In genomic region chr2:144330960-144331371, GRCm38 (mm10) we compare ENCODE assay signal across 8 mouse cellular contexts. TPM values are rescaled to one million over a fixed set of nuclear protein-coding genes. Genes with fewer than 3 reads are reported as not detected.
DNase-seq lines count a peak whose midpoint lies in the region; ATAC-seq lines count a peak whose summit lies in the region.

No protein-coding gene starts in this region.

- no peaks in the 10 kb centered on the region for H3K9me3 ChIP-seq in heart, embryonic 16.5 days (replicated peaks; ENCODE audit: control insufficient read depth, low read length)
- no peaks in the 10 kb centered on the region for H3K9me3 ChIP-seq in stomach, embryonic 14.5 days (ENCODE audit: control insufficient read depth, low read depth, low read length)

- H3K36me3 ChIP-seq in heart, embryonic 16.5 days (ENCODE audit: control insufficient read depth, insufficient read depth) = no peaks in the 10 kb centered on the region
- H3K36me3 ChIP-seq in stomach, embryonic 14.5 days (ENCODE audit: control insufficient read depth, insufficient read depth, low read length) = no peaks in the 10 kb centered on the region

- peak overlapping the region; percentile 42 for H3K9ac ChIP-seq in heart, embryonic 16.5 days (ENCODE audit: low read length)
- peak overlapping the region; percentile 38; the same call in 1 of the 2 replicates for H3K9ac ChIP-seq in stomach, embryonic 14.5 days (replicated peaks; ENCODE audit: low read depth, low read length)

- under 1% methylated on average over 50 of the region's 50 CpGs for WGBS in heart, embryonic 16.5 days
- WGBS in stomach, embryonic 14.5 days = 1% methylated on average over 50 of the region's 50 CpGs

- peak; percentile 12 for DNase-seq in right cerebral cortex, adult 18-20 months
- no peak for DNase-seq in right cerebral cortex, postnatal 36 days (ENCODE audit: low spot score in 2 of 2)
- peak; percentile 40 for DNase-seq in embryo, embryonic 10.5 days (ENCODE audit: low spot score)
- DNase-seq in kidney, postnatal 10 days = peak; percentile 59
- DNase-seq in lung, postnatal 36 days = peak; percentile 34

- ATAC-seq in heart, embryonic 16.5 days (replicated peaks; ENCODE audit: extremely low read depth, insufficient read depth, low FRiP score) = peak; percentile 26; the same call in 1 of the 2 replicates
- ATAC-seq in stomach, embryonic 14.5 days (ENCODE audit: insufficient number of reproducible peaks, insufficient read depth, low FRiP score, low read depth) = peak; percentile 21; the same call in 1 of the 2 replicates
- ATAC-seq in activated CD4-positive, CD25-positive, alpha-beta regulatory T cell, adult 4 months = no peak

- no peak overlapping the region for H3K27ac ChIP-seq in heart, embryonic 16.5 days (ENCODE audit: low read length)
- H3K27ac ChIP-seq in stomach, embryonic 14.5 days (ENCODE audit: low read length) = no peak overlapping the region; the same call in 1 of the 2 replicates

- H3K4me3 ChIP-seq in heart, embryonic 16.5 days (ENCODE audit: low read length) = peak overlapping the region; percentile 51
- H3K4me3 ChIP-seq in stomach, embryonic 14.5 days (ENCODE audit: low read depth, low read length) = peak overlapping the region; percentile 50

- peak overlapping the region; percentile 80 for H3K4me2 ChIP-seq in heart, embryonic 16.5 days (ENCODE audit: low read depth, low read length)
- H3K4me2 ChIP-seq in stomach, embryonic 14.5 days (replicated peaks; ENCODE audit: low read depth, low read length) = peak overlapping the region; percentile 93

- peaks cover 56% of the 10 kb centered on the region for H3K27me3 ChIP-seq in heart, embryonic 16.5 days (ENCODE audit: control insufficient read depth, insufficient read depth, low read length)
- H3K27me3 ChIP-seq in stomach, embryonic 14.5 days (ENCODE audit: control insufficient read depth, insufficient read depth, low read length) = peaks cover 28% of the 10 kb centered on the region

- H3K4me1 ChIP-seq in heart, embryonic 16.5 days (ENCODE audit: control insufficient read depth, insufficient read depth, low read length) = peaks cover 26% of the 10 kb centered on the region
- H3K4me1 ChIP-seq in stomach, embryonic 14.5 days (ENCODE audit: control insufficient read depth, insufficient read depth, low read length) = peaks cover 15% of the 10 kb centered on the region; the same call in 1 of the 2 replicates

RNA-seq across cellular contexts. Expression of gene Ovol2, which starts 1.0 kb away (rescaled TPM):
- polyA plus RNA-seq in heart, embryonic 16.5 days (2015; fragmentation: Nextera tagmentation; extraction: Ambion mirVana) = 0.14 and 0.76 TPM in 2 replicates
- 3.7 and 4.0 TPM in 2 replicates for polyA plus RNA-seq in stomach, embryonic 14.5 days (2014; fragmentation: Nextera tagmentation; extraction: Ambion mirVana)
- not detected for polyA plus RNA-seq in activated CD4-positive, CD25-positive, alpha-beta regulatory T cell, adult 4 months (2017; shearing (Covaris generic))

RNA-seq across cellular contexts. Expression of gene Kat14, which starts 37.8 kb away (rescaled TPM):
- polyA plus RNA-seq in heart, embryonic 16.5 days (2015; fragmentation: Nextera tagmentation; extraction: Ambion mirVana) = 27.2 and 28.0 TPM in 2 replicates
- 31.2 and 37.0 TPM in 2 replicates for polyA plus RNA-seq in stomach, embryonic 14.5 days (2014; fragmentation: Nextera tagmentation; extraction: Ambion mirVana)
- 10 to 100 TPM; 12.7 to 16.8 TPM for polyA plus RNA-seq in activated CD4-positive, CD25-positive, alpha-beta regulatory T cell, adult 4 months (2017; shearing (Covaris generic))

RNA-seq across cellular contexts. Expression of gene Pet117, which starts 37.8 kb away (rescaled TPM):
- 2.9 and 3.9 TPM in 2 replicates for polyA plus RNA-seq in heart, embryonic 16.5 days (2015; fragmentation: Nextera tagmentation; extraction: Ambion mirVana)
- 0.93 and 4.0 TPM in 2 replicates for polyA plus RNA-seq in stomach, embryonic 14.5 days (2014; fragmentation: Nextera tagmentation; extraction: Ambion mirVana)
- 1 to 10 TPM in 1 of 2 experiments, not detected in 1; 2.4 TPM for polyA plus RNA-seq in activated CD4-positive, CD25-positive, alpha-beta regulatory T cell, adult 4 months (2017; shearing (Covaris generic))

Comparison
In these comparisons a context has a peak if more than half of its experiments do, and no peak if none do; other contexts are left out.
1. DNase-seq: peak in right cerebral cortex, adult 18-20 months (single experiment), embryo, embryonic 10.5 days (single experiment), kidney, postnatal 10 days (single experiment) and lung, postnatal 36 days (single experiment); none in right cerebral cortex, postnatal 36 days (0 of 2).